Mouse (Mus musculus) gastrocnemius, adult 18-20 months (tissue): ENCODE measurements around the gene Gm6268. TPM values are rescaled to one million over a fixed set of nuclear protein-coding genes. Genes with fewer than 3 reads are reported as not detected.
A peak's percentile ranks its signal among the peaks of the same experiment; 100 is the strongest.

Source experiments
- DNase-seq: peaks from one replicate; pipeline ENCODE4 v3.0.0; 2021; ENCODE audit warnings: low spot score
- long read RNA-seq, 2 experiments: library from polyadenylated mRNA; stranded (forward); transcript quantifications; one replicate each; pipeline ENCODE4 v2.0.0; 2021
- microRNA-seq: library from miRNA; unstranded; fragments of <30 nt; microRNA quantifications from one replicate; pipeline ENCODE4 v1.2.0, GENCODE M21; 2021
- total RNA-seq, 2 experiments: library from RNA; stranded (reverse); gene quantifications; 2 replicates each; pipeline ENCODE4 v1.2.3; 2021

The Gm6268 gene
- total RNA-seq, result not detected
- long read RNA-seq, experiment 1, result 0 reads
- long read RNA-seq, experiment 2, result 0 reads

GRCm38 (mm10) chrX:36400980-36401379 lies at the start of gene Gm6268:
Gm6268 (plus strand) TSS chrX:36401280.
- no peak for DNase-seq

- peak; percentile 3 for DNase-seq
These were observed 48.6 kb upstream of the Gm6268 start for GRCm38 (mm10) chrX:36352446-36352845.

- DNase-seq, result no peak
These were observed 15.7 kb upstream of the Gm6268 start for GRCm38 (mm10) chrX:36385340-36385739.

- DNase-seq, result no peak
These were observed 11.1 kb upstream of the Gm6268 start for GRCm38 (mm10) chrX:36389971-36390370.

- no peak for DNase-seq
These were observed 10.6 kb upstream of the Gm6268 start for GRCm38 (mm10) chrX:36390503-36390902.

- DNase-seq, result no peak
These were observed 8.4 kb upstream of the Gm6268 start for GRCm38 (mm10) chrX:36392672-36393071.

GRCm38 (mm10) chrX:36393279-36393678 lies 7.8 kb upstream of the Gm6268 start:
- no peak for DNase-seq

- DNase-seq, result no peak
These were observed 1.2 kb downstream of the Gm6268 start for GRCm38 (mm10) chrX:36402316-36402715.

- no peak for DNase-seq
These were observed 18.1 kb downstream of the Gm6268 start for GRCm38 (mm10) chrX:36419153-36419552.

- no peak for DNase-seq
These were observed 33.9 kb downstream of the Gm6268 start for GRCm38 (mm10) chrX:36434993-36435392.

GRCm38 (mm10) chrX:36437932-36438331 lies 36.9 kb downstream of the Gm6268 start:
- no peak for DNase-seq

Small RNAs within 50 kb of the gene (microRNA-seq; reads per million reads assigned to microRNA genes)
- not detected for gene Gm44485

Other genes with a start within 250 kb of the Gm6268 start
- gene Zcchc12, start 205.4 kb upstream of the Gm6268 start, total RNA-seq, result not detected
- gene Lonrf3, start 72.9 kb upstream of the Gm6268 start, total RNA-seq, result 1 to 10 TPM in 1 of 2 experiments, under 1 TPM in 1; 0.96 to 2.3 TPM
- gene Gm14569, start 90.5 kb downstream of the Gm6268 start, total RNA-seq, result not detected
- gene Pgrmc1, start 196.9 kb downstream of the Gm6268 start, total RNA-seq, result 10 to 100 TPM in 1 of 2 experiments, 1 to 10 TPM in 1; 7.3 to 10.6 TPM
- gene Akap17b, start 244.1 kb downstream of the Gm6268 start, total RNA-seq, result 1 to 10 TPM; 1.8 to 1.9 TPM